Mouse (Mus musculus) lung, postnatal 0 days (tissue): ENCODE data around the gene Colgalt1.

Experiments
- CTCF ChIP-seq: IDR thresholded peaks from 2 replicates; pipeline ENCODE4 v1.5.1; 2016; ENCODE audit warnings: antibody characterized with exemption, mild to moderate bottlenecking
- EP300 ChIP-seq: IDR thresholded peaks from 2 replicates; pipeline ENCODE4 v1.6.1; 2016; ENCODE audit warnings: antibody characterized with exemption, mild to moderate bottlenecking, control low read depth

DNA sequence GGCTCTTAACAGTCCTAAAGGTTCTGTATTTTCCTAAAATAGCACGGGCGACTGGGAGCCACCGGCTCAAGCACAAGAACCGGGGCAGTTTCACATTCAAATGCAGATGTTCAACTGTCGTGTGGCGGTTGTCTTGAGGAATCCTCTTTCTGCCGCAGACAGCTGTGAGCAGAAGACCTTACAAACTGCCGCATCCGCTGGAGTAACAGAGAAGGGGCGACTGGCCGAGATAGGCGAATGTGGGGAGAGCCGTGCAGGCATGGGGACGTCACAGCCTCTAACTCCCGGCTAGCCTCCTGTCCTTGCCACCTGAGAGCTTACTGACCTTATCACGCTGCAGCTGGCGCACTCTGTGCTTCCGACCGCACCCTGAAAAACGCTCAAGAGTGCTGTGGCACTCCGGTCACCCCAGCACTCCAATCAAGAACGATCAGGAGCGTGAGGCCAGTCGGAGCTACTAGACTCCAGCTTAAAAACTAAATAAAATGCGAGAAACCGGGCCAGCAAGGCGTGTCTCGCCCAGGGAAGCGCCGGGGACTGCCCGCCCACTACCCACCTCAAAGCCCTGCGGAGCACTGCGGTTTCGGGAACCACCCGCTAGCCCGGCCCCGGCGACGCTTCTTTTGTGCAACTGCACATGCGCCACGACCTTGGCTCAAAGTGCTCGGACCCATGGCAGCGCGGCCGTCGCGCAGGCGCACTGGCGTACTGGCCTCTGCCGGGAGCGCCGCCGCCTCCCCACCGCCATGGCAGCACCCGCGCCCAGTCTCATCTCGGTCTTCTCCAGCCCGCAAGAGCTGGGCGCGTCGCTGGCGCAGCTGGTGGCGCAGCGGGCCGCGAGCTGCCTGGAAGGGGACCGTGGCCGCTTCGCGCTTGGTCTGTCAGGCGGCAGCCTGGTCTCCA, 19.1 kb upstream of the Colgalt1 start, which contains the start of gene Pgls:
- TF ChIP-seq EP300 (no peak), CTCF (no peak; the same call in 1 of the 2 replicates)
